Mouse (Mus musculus): ENCODE data around the gene Tyms. TPM values are rescaled to one million over a fixed set of nuclear protein-coding genes. Genes with fewer than 3 reads are reported as not detected.
"Not testable (repeated sequence)": the region's sequence is repeated elsewhere in the genome, so short reads cannot be mapped to it uniquely, and the experiment has no call there.

Gene Tyms
- polyA plus RNA-seq, 1 experiment from 2014 or later = 80.9 TPM

GRCm38 (mm10) chr5:30094399-30094798, 21.0 kb upstream of the Tyms start:
- H3K4me1 ChIP-seq (replicated peaks; ENCODE audit: control insufficient read depth, insufficient read depth, low read length) = no peaks in the 10 kb centered on the region
- H3K4me2 ChIP-seq (replicated peaks; ENCODE audit: low read depth) = no peak overlapping the region

GRCm38 (mm10) chr5:30092701-30093100, 19.3 kb upstream of the Tyms start:
- Histone ChIP-seq H3K27ac (ENCODE audit: low read depth, low read length) (no peak overlapping the region), H3K36me3 (ENCODE audit: control insufficient read depth, insufficient read depth) (no peaks in the 10 kb centered on the region), H3K4me1 (replicated peaks; ENCODE audit: control insufficient read depth, insufficient read depth, low read length) (no peaks in the 10 kb centered on the region), H3K4me2 (replicated peaks; ENCODE audit: low read depth) (no peak overlapping the region), H3K9me3 (ENCODE audit: control insufficient read depth) (no peaks in the 10 kb centered on the region), H3K4me3 (ENCODE audit: low read depth, low read length) (no peak overlapping the region), H3K9ac (ENCODE audit: low read depth, low read length) (no peak overlapping the region), H3K27me3 (replicated peaks; ENCODE audit: control insufficient read depth, insufficient read depth, low read length) (no peaks in the 10 kb centered on the region)
- 52% methylated on average over 13 of the region's 13 CpGs for WGBS
- ATAC-seq = no peak
- no peak for TF ChIP-seq CTCF (IDR thresholded peaks at IDR 0.05; ENCODE audit: low read depth)

More at GRCm38 (mm10) chr5:30094399-30094798, 21.0 kb upstream of the Tyms start:
- Histone ChIP-seq H3K27ac (ENCODE audit: low read depth, low read length) (no peak overlapping the region), H3K9ac (ENCODE audit: low read depth, low read length) (no peak overlapping the region), H3K9me3 (ENCODE audit: control insufficient read depth) (no peaks in the 10 kb centered on the region), H3K27me3 (replicated peaks; ENCODE audit: control insufficient read depth, insufficient read depth, low read length) (no peaks in the 10 kb centered on the region), H3K36me3 (ENCODE audit: control insufficient read depth, insufficient read depth) (no peaks in the 10 kb centered on the region), H3K4me3 (ENCODE audit: low read depth, low read length) (no peak overlapping the region)
- peak; percentile 37 for TF ChIP-seq CTCF (IDR thresholded peaks at IDR 0.05; ENCODE audit: low read depth)
- no peak for ATAC-seq
- WGBS = 39% methylated on average over 2 of the region's 2 CpGs

DNA sequence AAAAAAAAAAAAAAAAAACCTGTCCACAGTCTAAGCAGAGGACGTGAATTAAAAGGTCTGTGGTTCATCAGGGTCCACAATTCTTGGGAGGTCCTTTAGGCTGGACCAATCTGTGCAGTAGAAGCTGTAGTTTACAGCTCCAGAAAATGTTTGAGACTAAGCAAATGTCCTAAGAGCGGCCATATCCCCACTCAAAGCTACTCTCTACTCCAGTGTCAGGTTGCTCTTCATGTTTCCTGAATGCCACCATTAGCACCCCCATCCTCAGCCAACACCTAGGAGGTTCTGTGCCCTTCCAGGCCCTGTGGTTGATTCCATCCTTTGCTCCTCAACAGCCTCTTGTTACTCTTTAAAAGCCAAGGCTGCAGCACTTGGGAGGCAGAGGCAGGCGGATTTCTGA, 1.0 kb downstream of the Tyms start:
- H3K27ac ChIP-seq (ENCODE audit: low read depth, low read length) = no peak overlapping the region
- H3K4me2 ChIP-seq (replicated peaks; ENCODE audit: low read depth) = peak overlapping the region; percentile 77
- no peaks in the 10 kb centered on the region for H3K4me1 ChIP-seq (replicated peaks; ENCODE audit: control insufficient read depth, insufficient read depth, low read length)
- H3K9ac ChIP-seq (ENCODE audit: low read depth, low read length) = peak overlapping the region; percentile 70; the same call in 1 of the 2 replicates
- peak overlapping the region; percentile 69 for H3K4me3 ChIP-seq (ENCODE audit: low read depth, low read length)
- peaks cover 28% of the 10 kb centered on the region for H3K36me3 ChIP-seq (ENCODE audit: control insufficient read depth, insufficient read depth)
- no peak for TF ChIP-seq CTCF (IDR thresholded peaks at IDR 0.05; ENCODE audit: low read depth)
- H3K9me3 ChIP-seq (ENCODE audit: control insufficient read depth) = no peaks in the 10 kb centered on the region
- no peak for ATAC-seq
- H3K27me3 ChIP-seq (replicated peaks; ENCODE audit: control insufficient read depth, insufficient read depth, low read length) = no peaks in the 10 kb centered on the region
- WGBS = 35% methylated on average over 3 of the region's 3 CpGs

- H3K27me3 ChIP-seq (replicated peaks; ENCODE audit: control insufficient read depth, insufficient read depth, low read length) = no peaks in the 10 kb centered on the region
- H3K36me3 ChIP-seq (ENCODE audit: control insufficient read depth, insufficient read depth) = peaks cover 29% of the 10 kb centered on the region
- 67% methylated on average over 6 of the region's 6 CpGs for WGBS
- no peak overlapping the region for H3K27ac ChIP-seq (ENCODE audit: low read depth, low read length)
- no peak overlapping the region for H3K4me3 ChIP-seq (ENCODE audit: low read depth, low read length)
- no peak for ATAC-seq
- peak overlapping the region; percentile 77; the same call in 1 of the 2 replicates for H3K4me2 ChIP-seq (replicated peaks; ENCODE audit: low read depth)
- H3K9me3 ChIP-seq (ENCODE audit: control insufficient read depth) = no peaks in the 10 kb centered on the region
- H3K4me1 ChIP-seq (replicated peaks; ENCODE audit: control insufficient read depth, insufficient read depth, low read length) = no peaks in the 10 kb centered on the region
- no peak for TF ChIP-seq CTCF (IDR thresholded peaks at IDR 0.05; ENCODE audit: low read depth)
- H3K9ac ChIP-seq (ENCODE audit: low read depth, low read length) = no peak overlapping the region
Measured at GRCm38 (mm10) chr5:30071677-30072076, 1.7 kb downstream of the Tyms start.

- peaks cover 38% of the 10 kb centered on the region for H3K36me3 ChIP-seq (ENCODE audit: control insufficient read depth, insufficient read depth)
Measured at GRCm38 (mm10) chr5:30067726-30068125, 5.7 kb downstream of the Tyms start.

DNA sequence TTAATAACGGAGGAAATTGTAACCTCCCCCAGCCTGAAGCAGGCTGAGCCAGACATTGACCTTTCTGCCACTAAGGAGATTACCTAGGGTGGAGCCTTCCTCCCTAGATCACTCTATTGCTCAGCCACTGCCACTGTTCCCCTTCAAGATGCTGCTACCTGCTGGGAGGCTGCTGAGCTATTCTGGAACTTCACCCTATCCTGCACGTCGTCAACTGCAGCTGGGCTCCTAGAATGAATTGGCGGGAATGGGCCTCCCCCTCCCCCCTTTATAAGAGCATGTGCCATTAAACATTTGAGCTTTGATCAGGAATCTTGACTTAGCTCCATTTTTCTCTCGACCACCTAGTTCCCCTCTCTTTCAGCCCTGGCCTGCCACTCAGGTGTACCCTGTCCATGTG, 13.8 kb downstream of the Tyms start:
- not testable (repeated sequence) for H3K4me3 ChIP-seq (ENCODE audit: low read depth, low read length); ATAC-seq
- WGBS = 74% methylated on average over 5 of the region's 5 CpGs

More at GRCm38 (mm10) chr5:30067726-30068125, 5.7 kb downstream of the Tyms start:
- H3K9ac ChIP-seq (ENCODE audit: low read depth, low read length) = no peak overlapping the region
- no peak overlapping the region for H3K4me2 ChIP-seq (replicated peaks; ENCODE audit: low read depth)
- no peaks in the 10 kb centered on the region for H3K9me3 ChIP-seq (ENCODE audit: control insufficient read depth)
- H3K4me3 ChIP-seq (ENCODE audit: low read depth, low read length) = no peak overlapping the region
- H3K27ac ChIP-seq (ENCODE audit: low read depth, low read length) = no peak overlapping the region
- H3K4me1 ChIP-seq (replicated peaks; ENCODE audit: control insufficient read depth, insufficient read depth, low read length) = no peaks in the 10 kb centered on the region
- 52% methylated on average over 6 of the region's 6 CpGs for WGBS
- no peak for ATAC-seq
- no peaks in the 10 kb centered on the region for H3K27me3 ChIP-seq (replicated peaks; ENCODE audit: control insufficient read depth, insufficient read depth, low read length)
- TF ChIP-seq CTCF (IDR thresholded peaks at IDR 0.05; ENCODE audit: low read depth) = no peak

GRCm38 (mm10) chr5:30058216-30058731, 15.1 kb downstream of the Tyms start:
- Histone ChIP-seq H3K36me3 (ENCODE audit: control insufficient read depth, insufficient read depth) (peaks cover 20% of the 10 kb centered on the region), H3K27ac (ENCODE audit: low read depth, low read length) (no peak overlapping the region), H3K4me2 (replicated peaks; ENCODE audit: low read depth) (no peak overlapping the region), H3K4me3 (ENCODE audit: low read depth, low read length) (no peak overlapping the region), H3K9ac (ENCODE audit: low read depth, low read length) (no peak overlapping the region), H3K27me3 (replicated peaks; ENCODE audit: control insufficient read depth, insufficient read depth, low read length) (no peaks in the 10 kb centered on the region), H3K4me1 (replicated peaks; ENCODE audit: control insufficient read depth, insufficient read depth, low read length) (no peaks in the 10 kb centered on the region), H3K9me3 (ENCODE audit: control insufficient read depth) (no peaks in the 10 kb centered on the region)
- TF ChIP-seq CTCF (IDR thresholded peaks at IDR 0.05; ENCODE audit: low read depth) = no peak
- WGBS = 92% methylated on average over 6 of the region's 6 CpGs
- no peak for ATAC-seq

More for the DNA sequence above, 13.8 kb downstream of the Tyms start:
- H3K27ac ChIP-seq (ENCODE audit: low read depth, low read length); H3K4me2 ChIP-seq (replicated peaks; ENCODE audit: low read depth); H3K9ac ChIP-seq (ENCODE audit: low read depth, low read length); H3K27me3 ChIP-seq (replicated peaks; ENCODE audit: control insufficient read depth, insufficient read depth, low read length); H3K4me1 ChIP-seq (replicated peaks; ENCODE audit: control insufficient read depth, insufficient read depth, low read length); H3K9me3 ChIP-seq (ENCODE audit: control insufficient read depth): not testable (repeated sequence)
- H3K36me3 ChIP-seq (ENCODE audit: control insufficient read depth, insufficient read depth) = peaks cover 20% of the 10 kb centered on the region

GRCm38 (mm10) chr5:30039841-30040240, 33.6 kb downstream of the Tyms start:
- WGBS = 61% methylated on average over 4 of the region's 4 CpGs
- H3K9me3 ChIP-seq (ENCODE audit: control insufficient read depth); H3K4me3 ChIP-seq (ENCODE audit: low read depth, low read length); H3K27me3 ChIP-seq (replicated peaks; ENCODE audit: control insufficient read depth, insufficient read depth, low read length); H3K27ac ChIP-seq (ENCODE audit: low read depth, low read length); H3K4me2 ChIP-seq (replicated peaks; ENCODE audit: low read depth); H3K36me3 ChIP-seq (ENCODE audit: control insufficient read depth, insufficient read depth); H3K4me1 ChIP-seq (replicated peaks; ENCODE audit: control insufficient read depth, insufficient read depth, low read length); H3K9ac ChIP-seq (ENCODE audit: low read depth, low read length): not testable (repeated sequence)
- ATAC-seq = 0 out of 2 replicates have a peak, but pooled peaks have one; percentile 16

DNA sequence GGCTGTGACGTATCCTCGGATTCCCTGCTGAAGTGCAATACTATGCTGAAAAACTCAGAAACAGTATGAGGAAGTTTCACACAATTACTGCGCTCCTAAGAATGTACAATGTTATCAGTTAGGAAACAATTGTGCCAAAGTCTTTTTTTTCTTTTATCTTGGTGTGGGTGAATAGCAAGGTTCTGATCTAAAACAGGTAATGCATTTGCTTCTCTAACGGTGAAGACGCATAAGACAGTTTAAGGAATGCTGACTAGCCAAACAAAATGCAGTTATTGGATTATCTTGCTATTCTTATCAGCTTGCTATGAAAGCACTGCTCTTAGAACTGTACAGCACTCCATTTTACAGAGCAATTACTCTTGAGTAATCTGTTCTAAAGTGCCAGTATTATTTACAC, 34.1 kb downstream of the Tyms start:
- H3K27me3 ChIP-seq (replicated peaks; ENCODE audit: control insufficient read depth, insufficient read depth, low read length); H3K27ac ChIP-seq (ENCODE audit: low read depth, low read length); H3K4me3 ChIP-seq (ENCODE audit: low read depth, low read length); H3K9me3 ChIP-seq (ENCODE audit: control insufficient read depth); H3K4me1 ChIP-seq (replicated peaks; ENCODE audit: control insufficient read depth, insufficient read depth, low read length); H3K36me3 ChIP-seq (ENCODE audit: control insufficient read depth, insufficient read depth); H3K4me2 ChIP-seq (replicated peaks; ENCODE audit: low read depth); H3K9ac ChIP-seq (ENCODE audit: low read depth, low read length): not testable (repeated sequence)
- 0 out of 2 replicates have a peak, but pooled peaks have one; percentile 10 for ATAC-seq
- WGBS = 52% methylated on average over 5 of the region's 5 CpGs

Measured in intestine, postnatal 0 days (tissue).